Mouse (Mus musculus) Patski (cell line): ENCODE measurements around the gene Ep300. TPM values are rescaled to one million over a fixed set of nuclear protein-coding genes. Genes with fewer than 3 reads are reported as not detected.

Experiments
- ATAC-seq: fragments of 100-300 bp; one replicate; pipeline ENCODE4 v1.8.0; 2021
- CTCF ChIA-PET: fragments of 350-600 bp; sonication (Branson Sonifier 250); formaldehyde crosslinking; loops from one replicate; lab custom pipeline; 2022; ENCODE audit warnings: inconsistent platforms; lab: Charles Lee
- POLR2A ChIA-PET: fragments of 350-600 bp; sonication (Branson Sonifier 250); formaldehyde crosslinking; loops from one replicate; lab custom pipeline; 2022; ENCODE audit warnings: antibody characterized with exemption, inconsistent platforms; lab: Charles Lee
- DNase-seq: peaks from one replicate; pipeline ENCODE4 v3.0.0-alpha.2; 2011; ENCODE audit warnings: low read depth, low spot score
- H3K27me3 ChIP-seq: fragments of 371-371 bp; one replicate; pipeline ENCODE4 v1.5.1; 2021
- CTCF ChIP-seq: fragments of 100-300 bp; IDR thresholded peaks from one replicate; pipeline ENCODE4 v1.5.1; 2021
- in situ Hi-C: fragments of 300-500 bp; cut with MboI; formaldehyde crosslinking; loops from 3 replicates; pipeline ENCODE4 v1.11.1; 2018; ENCODE audit warnings: low pct_unique_long_range_greater_than_20kb, mixed read lengths
- polyA plus RNA-seq: library from polyadenylated mRNA; unstranded; gene quantifications from one replicate; pipeline ENCODE4 v1.2.3, GENCODE M21; 2021

Ep300 gene
- polyA plus RNA-seq, 1 experiment from 2014 or later: 46.9 TPM

DNA sequence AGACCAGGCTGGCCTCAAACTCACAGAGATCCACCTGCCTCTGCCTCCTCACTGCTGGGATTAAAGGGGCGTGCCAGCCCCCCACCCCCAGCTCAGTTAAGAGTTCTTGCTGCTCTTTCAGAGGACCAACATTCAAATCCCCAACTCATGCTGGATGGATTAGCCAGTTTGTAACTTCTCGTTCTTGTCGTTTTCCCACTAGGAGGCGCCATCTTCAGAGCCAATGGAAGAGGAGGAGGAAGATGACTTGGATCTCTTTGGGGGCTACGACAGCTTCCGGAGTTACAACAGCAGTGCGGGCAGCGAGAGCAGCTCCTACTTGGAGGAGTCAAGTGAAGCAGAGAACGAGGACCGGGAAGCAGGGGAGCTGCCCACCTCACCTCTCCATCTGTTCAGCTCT is 81.8 kb downstream of the Ep300 start:
- POLR2A ChIA-PET: no interaction called here
- CTCF ChIA-PET: interaction anchor here (0.7 kb wide), 1 partner anchor 23 kb away, joined by 3 read pairs; no protein-coding TSS in a partner anchor
- DNase-seq: no peak
- in situ Hi-C loops: no loop called here
- no peak for TF ChIP-seq CTCF
- ATAC-seq: no peak
- no peaks in the 10 kb centered on the region for H3K27me3 ChIP-seq

DNA sequence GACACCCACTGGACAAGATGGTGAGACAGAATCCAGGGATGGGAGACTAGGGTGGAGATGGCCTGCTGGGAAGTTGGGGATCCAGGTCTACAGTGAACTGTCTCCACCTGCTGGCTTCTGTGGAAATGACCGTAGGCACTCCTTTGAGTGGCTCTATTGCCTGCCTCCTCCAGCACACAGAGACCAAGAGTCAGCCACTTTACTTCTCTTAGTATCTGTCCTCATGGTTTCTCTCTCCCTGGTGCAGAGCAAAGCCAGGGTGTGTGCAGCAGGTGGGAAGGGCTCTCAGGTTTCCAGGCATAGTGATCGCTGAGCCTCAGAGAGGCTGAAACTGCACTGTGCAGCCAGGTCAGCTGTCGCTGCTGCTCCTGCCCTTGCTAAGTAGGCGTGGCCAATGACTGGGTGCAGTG is 85.1 kb downstream of the Ep300 start:
- in situ Hi-C loops: loop anchor here (10.0 kb wide), 1 partner anchor 225 kb away; no protein-coding TSS in a partner anchor
- no peak for DNase-seq
- ChIA-PET POLR2A (interaction anchor here (0.7 kb wide), 1 partner anchor 535 kb away, joined by 4 read pairs; no protein-coding TSS in a partner anchor), CTCF (interaction anchor here (1.6 kb wide), 1 partner anchor 24 kb away, joined by 5 read pairs; no protein-coding TSS in a partner anchor)
- no peak for ATAC-seq
- no peak for TF ChIP-seq CTCF
- H3K27me3 ChIP-seq: no peaks in the 10 kb centered on the region

DNA sequence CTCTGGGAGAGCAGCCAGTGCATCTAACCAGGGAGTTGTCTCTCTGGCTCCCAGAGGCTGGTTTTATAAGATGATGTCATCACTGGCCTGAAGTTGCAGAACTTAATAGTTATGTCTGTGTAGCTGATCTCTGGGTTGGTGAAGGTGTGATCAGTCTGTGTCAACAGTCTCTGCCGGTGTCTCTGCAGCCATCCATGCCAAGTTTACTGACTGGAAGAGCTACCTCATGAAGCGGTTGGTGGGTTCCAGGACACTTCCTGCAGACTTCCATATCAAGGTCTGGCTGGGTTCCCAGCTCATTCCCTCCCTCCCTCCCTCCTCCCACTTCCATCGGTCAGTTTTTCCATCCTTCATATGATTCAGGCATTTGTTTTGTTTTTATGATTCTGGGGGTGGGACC is 91.5 kb downstream of the Ep300 start:
- no peaks in the 10 kb centered on the region for H3K27me3 ChIP-seq
- TF ChIP-seq CTCF: no peak
- DNase-seq (no peak), ATAC-seq (no peak)
- ChIA-PET POLR2A (no interaction called here), CTCF (interaction anchor here (1.9 kb wide), 1 partner anchor 13 kb away, joined by 5 read pairs; no protein-coding TSS in a partner anchor)
- in situ Hi-C loops: loop anchor here (10.0 kb wide), 1 partner anchor 232 kb away; no protein-coding TSS in a partner anchor

DNA sequence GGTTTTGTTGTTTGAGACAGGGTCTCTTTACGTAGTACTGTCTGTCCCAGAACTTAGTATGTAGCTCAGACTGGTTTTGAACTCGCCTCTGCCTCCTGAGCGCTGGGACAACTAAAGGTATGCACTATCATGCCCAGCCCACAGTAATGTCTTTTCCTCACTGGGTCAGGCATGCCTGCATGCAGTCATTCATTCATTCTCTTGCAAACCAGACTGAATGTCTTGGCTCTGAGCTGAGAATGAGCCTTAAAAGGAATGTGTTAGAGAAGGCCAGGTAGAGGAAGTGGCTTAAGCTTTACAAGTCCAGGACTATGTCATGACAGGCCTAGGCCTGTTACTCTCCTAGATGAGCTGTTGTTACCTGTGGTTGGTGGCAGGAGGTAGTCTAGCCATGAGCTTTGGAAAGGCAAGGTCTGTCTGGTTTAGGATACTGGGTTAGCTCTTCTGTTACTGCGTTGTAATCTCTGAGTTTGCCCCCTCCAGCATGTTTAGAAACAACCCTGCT is 95.2 kb downstream of the Ep300 start:
- CTCF ChIA-PET: interaction anchor here (1.1 kb wide), 1 partner anchor 8 kb away, joined by 3 read pairs; no protein-coding TSS in a partner anchor
- DNase-seq (no peak), ATAC-seq (no peak)
- no peak for TF ChIP-seq CTCF
- no peaks in the 10 kb centered on the region for H3K27me3 ChIP-seq
- in situ Hi-C loops: no loop called here
- POLR2A ChIA-PET: no interaction called here

DNA sequence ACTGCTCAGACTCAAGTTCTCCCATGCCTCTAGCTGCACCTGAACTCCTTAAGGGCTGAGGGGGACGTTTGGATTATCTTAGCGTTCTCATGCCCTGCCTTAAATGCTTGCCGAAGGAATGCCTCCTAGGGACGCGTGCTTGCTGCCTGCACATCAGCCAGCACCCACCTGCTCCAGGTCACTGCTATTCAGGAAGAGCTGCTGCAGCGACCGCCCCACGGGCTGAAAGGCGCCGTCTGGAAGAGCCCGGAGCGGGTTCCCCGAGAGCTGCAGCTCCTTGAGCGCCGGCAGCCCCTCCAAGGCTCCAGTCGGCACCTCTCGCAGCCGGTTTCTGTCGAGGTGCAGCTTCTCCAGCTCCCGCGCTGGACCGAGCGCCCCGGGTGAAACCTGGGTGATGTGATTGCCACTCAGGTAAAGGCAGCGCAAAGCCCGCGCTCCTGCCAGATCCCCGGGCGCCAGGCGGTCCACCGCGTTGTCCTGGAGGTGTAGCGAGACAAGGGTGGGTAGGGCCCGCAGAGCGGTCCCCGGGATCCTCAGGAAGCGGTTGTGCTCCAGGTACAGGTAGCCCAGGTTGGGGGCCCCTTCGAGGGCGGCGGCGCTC is 108.3 kb downstream of the Ep300 start:
- ChIA-PET CTCF (interaction anchor here (1.0 to 1.7 kb wide), 7 partner anchors 10 to 245 kb away, joined by 3 to 5 read pairs (median 4); no protein-coding TSS in a partner anchor), POLR2A (interaction anchor here (0.6 kb wide), 1 partner anchor 283 kb away, joined by 3 read pairs; no protein-coding TSS in a partner anchor)
- TF ChIP-seq CTCF: no peak
- no peak for DNase-seq
- in situ Hi-C loops: no loop called here
- H3K27me3 ChIP-seq: no peaks in the 10 kb centered on the region
- ATAC-seq: no peak

DNA sequence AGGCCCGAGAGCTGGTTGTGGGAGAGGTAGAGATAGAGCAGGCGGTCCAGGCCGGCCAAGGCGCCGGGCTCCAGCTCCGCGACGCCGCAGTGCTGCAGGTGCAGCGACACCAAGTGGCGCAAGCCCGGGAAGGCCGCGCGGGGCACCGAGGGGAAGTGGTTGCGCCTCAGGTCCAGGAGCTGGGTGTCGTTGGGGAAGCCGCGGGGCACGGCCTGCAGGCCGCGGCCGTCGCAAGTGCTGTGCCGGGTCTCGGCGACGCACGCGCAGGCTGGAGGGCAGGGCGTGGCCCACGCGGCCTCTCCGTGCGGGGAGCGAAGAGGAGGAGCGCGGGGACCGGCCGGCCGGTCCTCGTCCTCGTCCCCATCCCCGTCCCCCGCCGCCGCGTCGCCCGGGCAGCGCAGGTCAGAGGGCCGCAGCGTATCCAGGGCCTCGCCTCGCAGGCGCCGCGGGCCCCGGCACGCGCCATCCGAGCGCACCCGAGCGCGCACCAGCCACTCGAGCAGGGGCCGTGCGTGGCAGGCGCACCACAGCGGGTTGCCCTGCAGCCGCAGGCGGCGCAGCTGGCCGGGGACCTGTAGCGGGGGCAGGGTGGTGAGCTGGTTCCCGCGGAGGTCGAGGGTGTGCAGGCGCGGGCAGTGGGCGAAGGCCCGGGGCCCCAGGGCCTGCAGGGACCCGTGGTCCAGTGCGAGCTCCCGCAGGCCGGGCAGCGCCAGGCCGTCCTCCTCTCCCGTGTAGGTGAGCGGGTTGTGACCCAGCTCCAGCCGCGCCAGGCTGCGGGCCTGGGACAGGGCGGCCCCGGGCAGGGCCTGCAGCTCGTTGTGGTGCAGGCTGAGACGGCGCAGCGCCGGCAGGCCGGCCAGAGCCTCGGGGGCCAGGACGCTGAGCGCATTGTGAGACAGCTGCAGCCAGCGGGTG is 109.1 kb downstream of the Ep300 start:
- TF ChIP-seq CTCF: no peak
- DNase-seq (peak; percentile 43), ATAC-seq (peak; percentile 74)
- POLR2A ChIA-PET: interaction anchor here (0.6 kb wide), 2 partner anchors 284 to 294 kb away, joined by 3 read pairs; no protein-coding TSS in a partner anchor
- CTCF ChIA-PET: interaction anchor here (0.9 to 1.7 kb wide), 7 partner anchors 9 to 246 kb away, joined by 3 to 5 read pairs (median 4); no protein-coding TSS in a partner anchor
- H3K27me3 ChIP-seq: no peaks in the 10 kb centered on the region
- in situ Hi-C loops: no loop called here

DNA sequence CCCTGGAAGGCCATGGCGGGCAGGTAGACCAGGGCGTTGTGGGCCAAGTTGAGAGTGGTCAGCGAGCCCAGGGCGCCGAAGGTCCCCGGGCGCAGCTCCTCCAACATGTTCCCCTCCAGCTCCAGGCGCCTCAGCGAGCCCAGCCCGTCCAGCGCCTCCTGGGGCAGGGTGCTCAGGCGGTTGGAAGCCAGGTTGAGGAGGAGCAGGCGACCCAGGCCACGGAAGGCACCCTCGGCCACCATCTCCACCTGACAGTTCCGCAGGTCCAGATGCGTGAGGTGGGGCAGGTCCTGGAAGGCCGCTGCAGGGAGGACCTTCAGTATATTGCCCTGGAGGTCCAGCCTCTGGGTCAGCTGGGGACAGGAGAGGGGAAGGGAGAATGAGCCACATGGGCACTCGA is 109.7 kb downstream of the Ep300 start:
- in situ Hi-C loops: no loop called here
- no peak for DNase-seq
- TF ChIP-seq CTCF: no peak
- POLR2A ChIA-PET: interaction anchor here (0.6 kb wide), 1 partner anchor 293 kb away, joined by 3 read pairs; no protein-coding TSS in a partner anchor
- no peaks in the 10 kb centered on the region for H3K27me3 ChIP-seq
- ATAC-seq: no peak
- CTCF ChIA-PET: interaction anchor here (0.9 to 1.7 kb wide), 3 partner anchors 15 to 245 kb away, joined by 3 to 5 read pairs (median 3); no protein-coding TSS in a partner anchor

DNA sequence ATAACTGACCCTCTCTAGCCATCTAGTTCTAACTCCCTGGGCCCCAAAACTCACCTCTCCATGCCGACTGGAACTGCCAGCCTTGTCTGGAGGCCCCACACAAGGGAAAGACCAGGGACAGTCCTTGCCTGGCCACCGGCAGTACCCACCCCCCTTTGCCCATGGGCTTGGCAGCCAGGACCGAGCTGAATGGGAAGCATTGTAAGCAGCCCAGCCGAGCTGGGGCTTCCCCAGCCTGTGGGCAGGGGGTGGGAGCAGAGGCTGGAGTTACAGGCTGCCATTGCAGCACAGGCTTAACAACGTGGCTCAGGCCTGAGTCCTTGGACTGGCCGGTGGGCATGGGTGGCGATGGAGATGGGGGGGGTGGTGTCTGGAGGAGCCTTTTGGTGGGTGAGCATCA is 112.0 kb downstream of the Ep300 start, which contains the start of gene Chadl:
TSS of gene Chadl (minus strand) at position 113 of the 400 bp plus-strand sequence.
- no peak for ATAC-seq

DNA sequence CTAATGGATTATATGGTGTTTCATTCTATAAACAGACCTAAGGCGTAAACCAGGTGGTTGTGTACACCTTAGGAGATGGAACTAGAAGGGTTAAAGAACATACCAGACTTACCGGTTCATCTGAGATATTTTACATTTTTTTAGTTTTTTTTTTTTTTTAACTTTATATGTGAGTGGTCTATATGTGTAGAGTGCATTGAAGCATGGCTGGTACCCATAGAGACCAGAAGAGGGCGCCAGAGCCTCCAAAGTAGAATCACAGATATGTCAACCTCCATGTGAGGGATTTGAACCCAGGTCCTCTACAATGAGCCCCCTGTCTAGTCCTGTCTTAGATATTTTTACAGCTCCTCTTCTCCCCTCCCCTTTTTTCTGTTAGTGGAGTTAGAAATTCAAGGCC is 112.7 kb downstream of the Ep300 start:
- in situ Hi-C loops: no loop called here
- POLR2A ChIA-PET: no interaction called here
- H3K27me3 ChIP-seq: no peaks in the 10 kb centered on the region
- DNase-seq (no peak), ATAC-seq (no peak)
- TF ChIP-seq CTCF: no peak
- CTCF ChIA-PET: interaction anchor here (0.8 to 1.4 kb wide), 3 partner anchors 14 to 133 kb away, joined by 3 to 4 read pairs (median 3); no protein-coding TSS in a partner anchor

More for the DNA sequence above, 112.0 kb downstream of the Ep300 start, which contains the start of gene Chadl:
- no peak for TF ChIP-seq CTCF
- no peaks in the 10 kb centered on the region for H3K27me3 ChIP-seq
- ChIA-PET CTCF (interaction anchor here (1.4 kb wide), 1 partner anchor 14 kb away, joined by 4 read pairs; no protein-coding TSS in a partner anchor), POLR2A (no interaction called here)
- in situ Hi-C loops: no loop called here
- no peak for DNase-seq

DNA sequence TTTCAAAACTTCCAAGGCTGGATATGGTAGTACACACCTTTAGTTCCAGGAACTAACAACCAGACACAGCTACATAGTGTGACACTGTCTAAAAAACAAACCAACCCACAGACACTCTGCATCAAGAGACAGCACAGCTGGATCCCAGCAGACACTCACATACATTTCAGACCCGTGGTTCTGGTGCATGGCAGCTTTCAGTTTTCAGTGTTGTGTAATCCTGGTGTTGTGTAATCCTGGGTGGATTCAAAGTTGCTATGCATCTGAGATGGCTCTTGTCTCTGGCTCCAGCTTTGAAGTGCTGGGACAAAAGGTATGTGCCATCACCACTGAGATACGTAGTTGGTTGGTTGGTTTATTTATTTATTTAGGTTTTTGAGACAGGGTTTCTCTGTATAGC is 113.4 kb downstream of the Ep300 start:
- DNase-seq: no peak
- no peak for TF ChIP-seq CTCF
- POLR2A ChIA-PET: no interaction called here

More for the DNA sequence above, 113.4 kb downstream of the Ep300 start:
- in situ Hi-C loops: no loop called here
- no peak for ATAC-seq
- CTCF ChIA-PET: interaction anchor here (0.8 to 1.7 kb wide), 4 partner anchors 12 to 132 kb away, joined by 3 to 7 read pairs (median 4); no protein-coding TSS in a partner anchor
- H3K27me3 ChIP-seq: no peaks in the 10 kb centered on the region
